Mouse (Mus musculus) ES-E14 (cell line): Measurements from ENCODE around the gene Ola1. TPM values are rescaled to one million over a fixed set of nuclear protein-coding genes. Genes with fewer than 3 reads are reported as not detected.

ENCODE experiments used
- DNase-seq: peaks from one replicate; pipeline ENCODE4 v3.0.0-alpha.2; 2013; ENCODE audit warnings: low read depth, low spot score
- H3K27ac ChIP-seq: 2 replicates; pipeline ENCODE4 v1.5.1; 2012; ENCODE audit warnings: low read depth, mild to moderate bottlenecking, low read length, moderate library complexity, mixed read lengths; ENCODE audit not compliant: poor library complexity, insufficient read depth, severe bottlenecking
- H3K36me3 ChIP-seq: 2 replicates; pipeline ENCODE4 v1.6.1; 2012; ENCODE audit warnings: mild to moderate bottlenecking, low read length, moderate library complexity, mixed read lengths; ENCODE audit not compliant: control insufficient read depth, poor library complexity, insufficient read depth, severe bottlenecking
- H3K4me1 ChIP-seq, 2 experiments: fragments of 150-350 bp in 1 of 2; sonication (generic) in 1 of 2; 2 replicates each; pipeline ENCODE4 v1.6.1; 2012; ENCODE audit warnings: low read length in 2 of 2, mild to moderate bottlenecking in 1 of 2, mixed read lengths in 1 of 2; ENCODE audit not compliant: control insufficient read depth in 2 of 2, insufficient read depth in 2 of 2, poor library complexity in 1 of 2
- H3K4me3 ChIP-seq, 2 experiments: fragments of 150-350 bp in 1 of 2; sonication (generic) in 1 of 2; 2 replicates each; pipeline ENCODE4 v1.5.1; 2012; ENCODE audit warnings: low read length in 2 of 2, low read depth in 1 of 2, mild to moderate bottlenecking in 1 of 2, mixed read lengths in 1 of 2; ENCODE audit not compliant: insufficient read depth in 1 of 2, poor library complexity in 1 of 2, severe bottlenecking in 1 of 2
- H3K9ac ChIP-seq: 2 replicates; pipeline ENCODE4 v1.6.1; 2012; ENCODE audit warnings: low read depth, mild to moderate bottlenecking, low read length, mixed read lengths; ENCODE audit not compliant: poor library complexity, insufficient read depth, severe bottlenecking
- H3K9me3 ChIP-seq: fragments of 150-350 bp; sonication (generic); 2 replicates; pipeline ENCODE4 v1.6.1; 2012; ENCODE audit warnings: low read depth, mild to moderate bottlenecking, low read length; ENCODE audit not compliant: control insufficient read depth, insufficient read depth
- CHD2 ChIP-seq: IDR thresholded peaks from 2 replicates; pipeline ENCODE4 v1.6.1; 2014; ENCODE audit warnings: mild to moderate bottlenecking, low read depth, low read length, inconsistent platforms
- HCFC1 ChIP-seq: IDR thresholded peaks from 2 replicates; pipeline ENCODE4 v1.6.1; 2012; ENCODE audit warnings: low read length, inconsistent platforms, borderline replicate concordance; ENCODE audit not compliant: insufficient read depth
- MAFK ChIP-seq: IDR thresholded peaks from 2 replicates; pipeline ENCODE4 v1.6.1; 2014; ENCODE audit warnings: mild to moderate bottlenecking, low read depth, low read length, inconsistent platforms; ENCODE audit not compliant: insufficient read depth
- ZC3H11A ChIP-seq: IDR thresholded peaks from 2 replicates; pipeline ENCODE4 v1.6.1; 2012; ENCODE audit warnings: low read depth, mild to moderate bottlenecking, inconsistent platforms, low read length, borderline replicate concordance
- ZNF384 ChIP-seq: IDR thresholded peaks from 2 replicates; pipeline ENCODE4 v1.6.1; 2012; ENCODE audit warnings: low read depth, low read length, inconsistent platforms
- in situ Hi-C, 2 experiments: fragments of 600-800 bp; cut with MboI; formaldehyde crosslinking; loops; one replicate each; pipeline ENCODE4 v1.15.1; 2025; ENCODE audit warnings: low sequenced_read_pairs in 2 of 2, inconsistent platforms in 1 of 2; ENCODE audit not compliant: unreplicated experiment in 2 of 2
- total RNA-seq: library from RNA; depleted of rRNA; stranded (reverse); fragments of 300-350 nt; gene quantifications from 2 replicates; pipeline ENCODE4 v1.2.3, GENCODE M21; 2012

The Ola1 gene
- total RNA-seq, 1 experiment: 90.5 TPM

GRCm38 (mm10) chr2:73058344-73058743 lies 160.4 kb downstream of the Ola1 start:
- DNase-seq: no peak
- H3K4me1 ChIP-seq: peaks cover 5 to 10% of the 10 kb centered on the region in 2 experiments
- no peaks in the 10 kb centered on the region for H3K9me3 ChIP-seq
- in situ Hi-C loops: no loop called here
- no peak overlapping the region for H3K4me3 ChIP-seq
- no peaks in the 10 kb centered on the region for H3K36me3 ChIP-seq
- no peak overlapping the region for H3K9ac ChIP-seq
- TF ChIP-seq HCFC1: no peak
- TF ChIP-seq ZC3H11A: no peak
- TF ChIP-seq MAFK: no peak
- no peak for TF ChIP-seq ZNF384
- TF ChIP-seq CHD2: no peak
- no peak overlapping the region for H3K27ac ChIP-seq

- Histone ChIP-seq H3K27ac (no peak overlapping the region), H3K4me1 (peaks cover 5 to 10% of the 10 kb centered on the region in 2 experiments)
- TF ChIP-seq ZC3H11A (no peak), HCFC1 (no peak), CHD2 (no peak)
Measured at GRCm38 (mm10) chr2:73057589-73057988, 161.1 kb downstream of the Ola1 start.

GRCm38 (mm10) chr2:73056090-73056956 lies 162.4 kb downstream of the Ola1 start:
- H3K4me3 ChIP-seq: no peak overlapping the region
- no peak overlapping the region for H3K9ac ChIP-seq
- H3K9me3 ChIP-seq: no peaks in the 10 kb centered on the region
- H3K27ac ChIP-seq: no peak overlapping the region
- H3K4me1 ChIP-seq: peaks cover 5 to 10% of the 10 kb centered on the region in 2 experiments
- DNase-seq: no peak
- no peak for TF ChIP-seq ZNF384
- no peak for TF ChIP-seq HCFC1
- in situ Hi-C loops: no loop called here
- no peaks in the 10 kb centered on the region for H3K36me3 ChIP-seq

More at GRCm38 (mm10) chr2:73057589-73057988, 161.1 kb downstream of the Ola1 start:
- Histone ChIP-seq H3K9ac (no peak overlapping the region), H3K9me3 (no peaks in the 10 kb centered on the region), H3K4me3 (no peak overlapping the region), H3K36me3 (no peaks in the 10 kb centered on the region)
- in situ Hi-C loops: no loop called here
- DNase-seq: no peak

- in situ Hi-C loops: no loop called here
- Histone ChIP-seq H3K9ac (0 out of 2 replicates have a peak overlapping the region, but pooled peaks have one; percentile 13), H3K27ac (peak overlapping the region; percentile 41; the same call in 1 of the 2 replicates), H3K4me1 (peaks cover 0 to 5% of the 10 kb centered on the region in 2 experiments; a peak in 2 of 4 replicates), H3K9me3 (no peaks in the 10 kb centered on the region), H3K4me3 (no peak overlapping the region), H3K36me3 (no peaks in the 10 kb centered on the region)
- TF ChIP-seq ZNF384 (peak; percentile 76), HCFC1 (no peak), MAFK (no peak), CHD2 (0 out of 2 replicates have a peak, but pooled peaks have one; percentile 37), ZC3H11A (no peak)
- peak; percentile 89 for DNase-seq
Measured at GRCm38 (mm10) chr2:73053791-73054490, 164.8 kb downstream of the Ola1 start.
